Comparison of ENCODE assay signal across 9 mouse cellular contexts in the genomic region with DNA sequence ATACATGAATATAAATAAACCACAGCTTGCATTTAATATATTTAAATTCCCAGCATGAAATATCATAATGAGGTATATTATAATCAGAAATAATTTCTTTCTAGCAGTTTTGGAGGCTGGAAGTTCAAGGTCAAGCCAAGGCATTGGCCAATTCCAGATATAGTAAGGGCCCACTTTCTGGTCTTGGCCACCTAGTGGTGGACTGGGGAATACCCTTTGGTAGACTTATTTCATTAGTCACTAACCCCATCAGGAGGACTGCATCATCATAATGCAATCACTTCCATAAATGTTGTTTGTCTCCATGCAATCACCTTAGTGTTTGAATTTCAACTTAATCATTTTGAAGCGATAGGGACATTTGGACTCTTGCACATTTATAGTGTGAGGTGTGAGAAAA.
DNase-seq lines count a peak whose midpoint lies in the region; ATAC-seq and TF ChIP-seq lines count a peak whose summit lies in the region.
"Had no signal": no experiment of that assay in that cellular context is flagged by ENCODE, and none has a peak within 500 bp of the region (broad histone marks: within the 10 kb centered on the region; RNA-seq: fewer than 3 reads in every experiment).

No protein-coding gene starts in this region.

- in situ Hi-C loops in CH12.LX (cut with MboI; ENCODE audit: low pct_ligation_motif_present, low pct_unique_long_range_greater_than_20kb, low sequenced_read_pairs), result no loop called here

- no peaks in the 10 kb centered on the region for H3K79me2 ChIP-seq in CH12.LX (replicated peaks; ENCODE audit: control insufficient read depth, extremely low read depth, insufficient read depth, poor library complexity, severe bottlenecking)

- no peaks in the 10 kb centered on the region for H3K9me3 ChIP-seq in CH12.LX (replicated peaks; ENCODE audit: low read length)
- H3K9me3 ChIP-seq in forebrain, embryonic 11.5 days (ENCODE audit: control insufficient read depth, low read length), result no peaks in the 10 kb centered on the region

- no peak overlapping the region for H3K4me3 ChIP-seq in CH12.LX (replicated peaks in 1 of 3; ENCODE audit: low read depth in 2 of 3, low read length in 2 of 3, poor library complexity in 1 of 3)
- no peak overlapping the region for H3K4me3 ChIP-seq in forebrain, embryonic 11.5 days (ENCODE audit: low read depth, low read length)

- H3K9ac ChIP-seq in CH12.LX (ENCODE audit: insufficient read depth, low read depth), result no peak overlapping the region
- H3K9ac ChIP-seq in forebrain, embryonic 11.5 days (ENCODE audit: low read length), result no peak overlapping the region

- TF ChIP-seq POLR2A in CH12.LX (IDR thresholded peaks at IDR 0.05; ENCODE audit: low read depth, low read length), result no peak

- no peaks in the 10 kb centered on the region for H3K4me1 ChIP-seq in CH12.LX (ENCODE audit: control insufficient read depth in 1 of 2, insufficient read depth in 2 of 2)
- no peaks in the 10 kb centered on the region for H3K4me1 ChIP-seq in forebrain, embryonic 11.5 days (replicated peaks; ENCODE audit: control insufficient read depth, insufficient read depth, low read length)

- H3K4me2 ChIP-seq in CH12.LX (ENCODE audit: insufficient read depth, low read depth, poor library complexity, severe bottlenecking), result no peak overlapping the region
- H3K4me2 ChIP-seq in forebrain, embryonic 11.5 days (ENCODE audit: low read depth, low read length, severe bottlenecking), result no peak overlapping the region

- dilution Hi-C loops in CH12.LX (cut with MboI; ENCODE audit: extremely low pct_ligation_motif_present, extremely low pct_unique_long_range_greater_than_20kb, low sequenced_read_pairs), result no loop called here

- intact Hi-C loops in left cerebral cortex, postnatal 14 days (cut with DNase I), result no loop called here

- TF ChIP-seq EP300 in CH12.LX (IDR thresholded peaks at IDR 0.05; ENCODE audit: low read length), result no peak

- WGBS in forebrain, embryonic 11.5 days, result 74% methylated on average over 1 of the region's 1 CpGs

- peak; percentile 83 for ATAC-seq in megakaryocyte progenitor cell, adult 5-6 weeks (replicated peaks; ENCODE audit: poor library complexity)
- no peak for ATAC-seq in forebrain, embryonic 11.5 days (replicated peaks; ENCODE audit: low FRiP score)
- ATAC-seq: inflammation-experienced regulatory T-cells, adult 6 months had no signal

- DNase-seq in kidney, postnatal 10 days, result peak; percentile 9
- DNase-seq in kidney, adult 9 months, result no peak
- DNase-seq in CH12.LX (ENCODE audit: extremely low read depth) (peak; percentile 48), ZHBTc4 (ENCODE audit: low read depth, low spot score) (peak; percentile 50)
- no peak for DNase-seq in forebrain, embryonic 11.5 days (ENCODE audit: low spot score)
- no peak for DNase-seq in left cerebral cortex, postnatal 14 days (ENCODE audit: low spot score in 2 of 2)
- DNase-seq: left cerebral cortex, postnatal 4 days had no signal

- no peaks in the 10 kb centered on the region for H3K36me3 ChIP-seq in CH12.LX (replicated peaks in 1 of 2; ENCODE audit: control insufficient read depth in 1 of 2, insufficient read depth in 1 of 2, low read length in 1 of 2)
- H3K36me3 ChIP-seq in forebrain, embryonic 11.5 days (ENCODE audit: control insufficient read depth, insufficient read depth, low read length), result no peaks in the 10 kb centered on the region

- no peaks in the 10 kb centered on the region for H3K27me3 ChIP-seq in CH12.LX (replicated peaks)
- no peaks in the 10 kb centered on the region for H3K27me3 ChIP-seq in forebrain, embryonic 11.5 days (ENCODE audit: control insufficient read depth, insufficient read depth, low read length)

- no peak; the same call in 1 of the 2 replicates for TF ChIP-seq RAD21 in CH12.LX (IDR thresholded peaks at IDR 0.05; ENCODE audit: low read depth, low read length)

- peak; percentile 75 to 97 for TF ChIP-seq CTCF in CH12.LX (conservative IDR thresholded peaks at IDR 0.05 in 1 of 2, IDR thresholded peaks at IDR 0.05 in 1 of 2; ENCODE audit: low read depth in 2 of 2, low read length in 2 of 2)

- no peak overlapping the region for H3K27ac ChIP-seq in CH12.LX (ENCODE audit: insufficient read depth, low read depth)
- H3K27ac ChIP-seq in forebrain, embryonic 11.5 days (ENCODE audit: low read depth, low read length), result no peak overlapping the region

TF ChIP-seq in CH12.LX, 34 proteins besides CTCF, POLR2A, EP300 and RAD21:
- TF ChIP-seq MAZ (IDR thresholded peaks at IDR 0.05; ENCODE audit: low read depth, low read length), result no peak
- TF ChIP-seq MAFK (IDR thresholded peaks at IDR 0.05; ENCODE audit: insufficient replicate concordance, low read length), result no peak
- no peak for TF ChIP-seq HCFC1 (IDR thresholded peaks at IDR 0.05; ENCODE audit: low read depth, low read length)
- no peak for TF ChIP-seq ZMIZ1 (IDR thresholded peaks at IDR 0.05; ENCODE audit: low read depth, low read length)
- TF ChIP-seq MAX (IDR thresholded peaks at IDR 0.05; ENCODE audit: low read length), result no peak
- no peak for TF ChIP-seq ZC3H11A (IDR thresholded peaks at IDR 0.05; ENCODE audit: low read depth, low read length)
- no peak for TF ChIP-seq CHD1 (IDR thresholded peaks at IDR 0.05; ENCODE audit: low read depth, low read length)
TF ChIP-seq in CH12.LX: peak in this region for 0.

Comparison
In these comparisons a context has a peak if more than half of its experiments do, and no peak if none do; other contexts are left out.
1. DNase-seq: peak in kidney, postnatal 10 days (single experiment), CH12.LX (single experiment) and ZHBTc4 (single experiment); none in kidney, adult 9 months (single experiment), forebrain, embryonic 11.5 days (single experiment) and left cerebral cortex, postnatal 14 days (0 of 2).